Mouse (Mus musculus): ENCODE data around the gene Gpx2. TPM values are rescaled to one million over a fixed set of nuclear protein-coding genes. Genes with fewer than 3 reads are reported as not detected.

Gene Gpx2
- polyA plus RNA-seq, 1 experiment from 2014 or later = 21.3 TPM

DNA sequence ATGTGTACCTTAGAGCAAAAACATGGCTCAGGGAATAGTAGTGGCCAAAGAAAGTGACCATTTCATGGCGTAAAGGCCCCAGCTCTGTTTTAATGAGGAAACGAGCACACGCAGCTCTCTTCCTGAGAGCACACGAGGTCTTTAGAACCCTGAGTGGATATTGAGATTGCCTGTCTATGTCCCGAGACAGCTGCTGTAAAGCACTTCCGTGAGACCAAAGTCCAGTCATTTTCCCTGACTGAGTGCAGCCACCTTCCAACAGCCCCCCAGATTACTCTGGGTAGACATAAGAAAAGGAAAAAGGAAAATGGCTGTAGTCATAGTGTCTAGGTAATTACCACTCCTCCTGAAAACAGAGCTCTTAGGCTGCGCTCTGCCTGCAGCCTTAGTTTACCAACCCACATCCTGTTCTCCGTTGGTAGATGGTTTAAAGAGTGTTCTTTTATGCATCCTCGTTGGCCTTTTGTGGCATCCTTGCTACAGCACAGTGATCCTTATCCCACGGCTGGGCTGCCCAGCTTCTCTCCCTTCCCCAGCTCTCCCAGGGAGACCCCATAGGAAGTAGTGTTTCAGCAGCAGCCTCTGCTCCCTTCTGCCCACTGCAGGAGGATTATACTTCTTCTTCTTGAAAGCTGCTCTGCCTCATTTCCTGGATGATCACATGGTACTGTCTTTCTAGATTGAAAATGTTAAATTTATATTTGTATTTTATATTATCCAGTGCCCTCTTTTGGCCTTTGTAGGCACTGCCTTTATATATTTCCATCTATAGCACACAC is 16.9 kb downstream of the Gpx2 start:
- no peaks in the 10 kb centered on the region for H3K9me3 ChIP-seq (ENCODE audit: low read length)
- no peaks in the 10 kb centered on the region for H3K4me1 ChIP-seq (ENCODE audit: insufficient read depth, low read depth, low read length)
- 83% methylated on average over 10 of the region's 10 CpGs for WGBS
- H3K4me2 ChIP-seq (replicated peaks; ENCODE audit: low read depth, low read length) = no peak overlapping the region
- DNase-seq (ENCODE audit: low spot score) (no peak), ATAC-seq (no peak)
- no peak overlapping the region for H3K4me3 ChIP-seq (ENCODE audit: low read depth, low read length)
- no peak overlapping the region for H3K9ac ChIP-seq (replicated peaks; ENCODE audit: low read depth)
- H3K27ac ChIP-seq (ENCODE audit: low read length) = no peak overlapping the region
- TF ChIP-seq EP300 (IDR thresholded peaks at IDR 0.05) = no peak
- no peaks in the 10 kb centered on the region for H3K27me3 ChIP-seq (replicated peaks; ENCODE audit: insufficient read depth, low read length)
- no peaks in the 10 kb centered on the region for H3K36me3 ChIP-seq (ENCODE audit: insufficient read depth, low read length)

DNA sequence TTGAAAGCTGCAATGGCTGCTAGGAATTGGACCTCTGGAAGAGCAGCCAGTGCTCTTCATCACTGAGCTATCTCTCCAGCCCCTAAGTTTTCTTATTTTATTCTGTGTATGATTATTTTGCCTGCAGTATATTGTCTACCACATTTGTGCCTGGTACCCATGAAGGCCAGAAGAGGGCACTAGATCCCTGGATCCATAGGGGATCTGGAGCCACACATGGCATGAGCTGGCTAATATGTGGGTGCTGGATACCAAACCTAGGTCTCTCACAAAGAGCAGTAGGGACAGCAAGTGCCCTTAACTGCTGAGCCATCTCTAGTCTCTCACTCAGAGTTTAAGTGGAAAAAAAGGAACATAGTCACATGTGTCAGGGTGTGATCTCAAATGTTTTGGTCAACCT is 17.5 kb downstream of the Gpx2 start:
- ATAC-seq = no peak

DNA sequence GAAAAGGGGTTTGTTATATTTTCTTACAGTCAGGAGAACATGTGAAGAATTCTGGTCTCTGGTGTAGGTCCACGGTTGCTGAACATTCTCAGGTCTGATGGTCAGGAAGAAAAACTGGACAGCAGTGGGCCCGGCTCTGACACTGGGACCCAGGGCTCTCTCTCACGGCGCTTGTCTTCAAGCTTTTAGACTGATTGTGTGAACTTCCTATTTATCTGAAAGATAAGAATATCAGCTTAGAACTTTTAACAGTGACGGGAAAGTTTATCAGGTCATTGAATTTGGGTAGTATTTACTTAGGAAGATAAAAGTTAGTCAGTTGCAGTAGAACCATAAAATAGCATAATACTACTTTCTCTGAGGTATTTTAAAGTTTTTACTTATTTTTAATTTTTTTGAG is 18.5 kb downstream of the Gpx2 start:
- Histone ChIP-seq H3K9me3 (ENCODE audit: low read length) (no peaks in the 10 kb centered on the region), H3K27me3 (replicated peaks; ENCODE audit: insufficient read depth, low read length) (no peaks in the 10 kb centered on the region), H3K36me3 (ENCODE audit: insufficient read depth, low read length) (no peaks in the 10 kb centered on the region), H3K4me3 (ENCODE audit: low read depth, low read length) (no peak overlapping the region), H3K4me1 (ENCODE audit: insufficient read depth, low read depth, low read length) (no peaks in the 10 kb centered on the region), H3K4me2 (replicated peaks; ENCODE audit: low read depth, low read length) (no peak overlapping the region), H3K27ac (ENCODE audit: low read length) (no peak overlapping the region), H3K9ac (replicated peaks; ENCODE audit: low read depth) (no peak overlapping the region)
- TF ChIP-seq EP300 (IDR thresholded peaks at IDR 0.05) = no peak
- DNase-seq (ENCODE audit: low spot score) (no peak), ATAC-seq (no peak)
- 54% methylated on average over 5 of the region's 5 CpGs for WGBS

More for the DNA sequence above, 17.5 kb downstream of the Gpx2 start:
- Histone ChIP-seq H3K9me3 (ENCODE audit: low read length) (no peaks in the 10 kb centered on the region), H3K4me3 (ENCODE audit: low read depth, low read length) (no peak overlapping the region), H3K36me3 (ENCODE audit: insufficient read depth, low read length) (no peaks in the 10 kb centered on the region), H3K9ac (replicated peaks; ENCODE audit: low read depth) (no peak overlapping the region), H3K27me3 (replicated peaks; ENCODE audit: insufficient read depth, low read length) (no peaks in the 10 kb centered on the region), H3K4me2 (replicated peaks; ENCODE audit: low read depth, low read length) (no peak overlapping the region), H3K27ac (ENCODE audit: low read length) (no peak overlapping the region), H3K4me1 (ENCODE audit: insufficient read depth, low read depth, low read length) (no peaks in the 10 kb centered on the region)
- no peak for DNase-seq (ENCODE audit: low spot score)
- TF ChIP-seq CTCF (IDR thresholded peaks at IDR 0.05) = peak; percentile 33
- no peak for TF ChIP-seq EP300 (IDR thresholded peaks at IDR 0.05)

DNA sequence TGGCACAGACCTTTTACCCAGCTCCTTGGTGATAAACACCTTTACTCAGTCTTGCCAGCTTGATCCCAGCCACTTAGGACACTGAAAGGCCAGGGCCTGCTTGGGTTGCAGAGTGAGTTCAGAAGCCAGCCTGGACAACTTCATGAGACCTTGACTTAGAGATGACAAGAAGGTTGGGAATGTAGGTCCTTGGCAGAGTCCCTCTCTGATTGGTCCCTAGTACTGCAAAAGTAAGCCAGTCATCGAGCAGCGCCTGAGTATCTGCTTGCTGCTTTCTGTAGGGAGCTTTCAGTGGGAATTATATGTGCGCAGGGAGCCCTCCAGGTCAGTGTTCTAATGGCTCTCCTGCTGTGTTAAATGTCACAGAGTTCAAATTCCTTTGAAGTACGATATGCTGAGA is 20.2 kb downstream of the Gpx2 start:
- Histone ChIP-seq H3K36me3 (ENCODE audit: insufficient read depth, low read length) (no peaks in the 10 kb centered on the region), H3K27ac (ENCODE audit: low read length) (no peak overlapping the region), H3K4me3 (ENCODE audit: low read depth, low read length) (no peak overlapping the region), H3K9me3 (ENCODE audit: low read length) (no peaks in the 10 kb centered on the region), H3K27me3 (replicated peaks; ENCODE audit: insufficient read depth, low read length) (no peaks in the 10 kb centered on the region), H3K4me2 (replicated peaks; ENCODE audit: low read depth, low read length) (no peak overlapping the region), H3K4me1 (ENCODE audit: insufficient read depth, low read depth, low read length) (no peaks in the 10 kb centered on the region), H3K9ac (replicated peaks; ENCODE audit: low read depth) (no peak overlapping the region)
- no peak for ATAC-seq
- TF ChIP-seq EP300 (IDR thresholded peaks at IDR 0.05) (no peak), CTCF (IDR thresholded peaks at IDR 0.05) (no peak)
- DNase-seq (ENCODE audit: low spot score) = no peak
- WGBS = 56% methylated on average over 4 of the region's 4 CpGs

DNA sequence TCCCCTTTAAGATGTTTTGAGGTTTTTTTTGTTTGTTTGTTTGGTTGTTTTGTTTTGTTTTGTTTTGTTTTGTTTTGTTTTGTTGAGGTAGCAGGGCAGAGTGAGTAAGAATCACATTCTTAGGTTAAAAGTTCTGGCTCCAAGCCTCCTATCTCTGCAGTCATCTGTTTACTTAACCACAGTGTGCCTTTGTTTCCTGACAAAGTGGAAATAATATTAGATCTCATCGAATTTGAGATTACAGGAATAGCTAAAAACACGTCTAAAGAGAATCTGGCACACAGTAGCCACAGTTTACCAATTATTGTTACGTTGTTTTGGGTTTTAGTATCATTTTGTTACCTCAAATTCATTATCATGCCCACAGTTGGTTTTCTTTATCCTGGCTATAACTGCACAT is 20.7 kb downstream of the Gpx2 start:
- no peaks in the 10 kb centered on the region for H3K27me3 ChIP-seq (replicated peaks; ENCODE audit: insufficient read depth, low read length)

DNA sequence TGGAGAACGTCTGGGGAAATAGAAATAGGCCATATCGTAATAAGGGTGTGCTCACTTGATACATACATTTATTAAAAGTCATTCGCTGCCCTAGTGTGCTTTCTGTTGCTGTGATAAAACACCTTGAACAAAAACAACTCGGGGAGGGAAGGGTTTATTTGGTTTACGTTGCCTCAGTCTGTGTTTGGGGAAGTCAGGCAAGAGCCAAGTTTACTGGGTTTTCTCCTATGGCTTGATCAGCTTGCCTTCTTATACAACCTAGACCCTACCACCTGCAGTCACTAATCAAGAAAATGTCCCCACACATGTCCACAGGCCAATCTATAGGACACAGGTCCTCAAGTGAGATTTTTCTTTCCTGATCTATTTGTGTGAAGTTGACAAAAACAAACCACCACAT is 23.8 kb downstream of the Gpx2 start:
- Histone ChIP-seq H3K9me3 (ENCODE audit: low read length) (no peaks in the 10 kb centered on the region), H3K4me3 (ENCODE audit: low read depth, low read length) (no peak overlapping the region), H3K4me2 (replicated peaks; ENCODE audit: low read depth, low read length) (no peak overlapping the region), H3K27ac (ENCODE audit: low read length) (no peak overlapping the region), H3K4me1 (ENCODE audit: insufficient read depth, low read depth, low read length) (no peaks in the 10 kb centered on the region), H3K36me3 (ENCODE audit: insufficient read depth, low read length) (no peaks in the 10 kb centered on the region), H3K9ac (replicated peaks; ENCODE audit: low read depth) (no peak overlapping the region), H3K27me3 (replicated peaks; ENCODE audit: insufficient read depth, low read length) (no peaks in the 10 kb centered on the region)
- WGBS = 84% methylated on average over 5 of the region's 5 CpGs
- DNase-seq (ENCODE audit: low spot score) (no peak), ATAC-seq (no peak)
- TF ChIP-seq CTCF (IDR thresholded peaks at IDR 0.05) (no peak), EP300 (IDR thresholded peaks at IDR 0.05) (no peak)

More for the DNA sequence above, 20.7 kb downstream of the Gpx2 start:
- DNase-seq (ENCODE audit: low spot score) (no peak), ATAC-seq (no peak)
- H3K4me1 ChIP-seq (ENCODE audit: insufficient read depth, low read depth, low read length) = no peaks in the 10 kb centered on the region
- H3K4me2 ChIP-seq (replicated peaks; ENCODE audit: low read depth, low read length) = no peak overlapping the region
- no peak overlapping the region for H3K27ac ChIP-seq (ENCODE audit: low read length)
- no peaks in the 10 kb centered on the region for H3K36me3 ChIP-seq (ENCODE audit: insufficient read depth, low read length)
- no peaks in the 10 kb centered on the region for H3K9me3 ChIP-seq (ENCODE audit: low read length)
- no peak overlapping the region for H3K4me3 ChIP-seq (ENCODE audit: low read depth, low read length)
- TF ChIP-seq CTCF (IDR thresholded peaks at IDR 0.05) = no peak
- TF ChIP-seq EP300 (IDR thresholded peaks at IDR 0.05) = no peak
- WGBS = 55% methylated on average over 3 of the region's 3 CpGs
- no peak overlapping the region for H3K9ac ChIP-seq (replicated peaks; ENCODE audit: low read depth)

All from lung, postnatal 0 days (tissue).